ENCODE assay signal across 9 mouse cellular contexts in the genomic region with DNA sequence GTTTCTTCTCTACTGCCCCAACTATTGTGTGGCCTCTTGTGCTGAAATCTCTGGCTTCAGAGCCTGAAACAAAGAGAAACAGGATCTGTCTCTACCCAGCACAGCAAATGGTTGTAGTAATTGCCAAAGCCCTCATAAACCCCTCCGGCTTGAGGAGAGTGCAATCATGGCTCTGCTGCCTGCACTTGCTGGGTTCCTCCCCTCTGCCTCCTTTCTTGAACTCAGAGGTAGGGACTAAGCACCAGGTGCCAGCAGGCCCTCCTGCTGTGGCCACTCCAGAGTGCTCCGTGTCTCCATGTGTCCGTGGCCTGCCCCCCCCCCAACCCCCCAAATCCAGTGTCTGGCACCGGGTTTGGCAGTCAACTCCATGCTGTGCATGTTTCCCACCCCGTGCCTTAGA. TPM values are rescaled to one million over a fixed set of nuclear protein-coding genes. Genes with fewer than 3 reads are reported as not detected.
DNase-seq lines count a peak whose midpoint lies in the region; ATAC-seq and TF ChIP-seq lines count a peak whose summit lies in the region.
"Had no signal": no experiment of that assay in that cellular context is flagged by ENCODE, and none has a peak within 500 bp of the region (broad histone marks: within the 10 kb centered on the region; RNA-seq: fewer than 3 reads in every experiment).

No protein-coding gene starts in this region.

- intact Hi-C loops in gastrocnemius, postnatal 14 days (cut with DNase I; ENCODE audit: low total_unique reads) = no loop called here

- H3K4me2 ChIP-seq in embryonic facial prominence, embryonic 11.5 days (ENCODE audit: low read depth, low read length) = peak overlapping the region; percentile 7; the same call in 1 of the 2 replicates
- H3K4me2 ChIP-seq in midbrain, embryonic 13.5 days (replicated peaks) = no peak overlapping the region

- H3K27ac ChIP-seq in kidney, adult 2 months (ENCODE audit: insufficient read depth, low read depth, low read length) = peak overlapping the region; percentile 73
- peak overlapping the region; percentile 56 for H3K27ac ChIP-seq in embryonic facial prominence, embryonic 11.5 days (replicated peaks; ENCODE audit: low read depth, low read length)
- peak overlapping the region; percentile 92 for H3K27ac ChIP-seq in midbrain, embryonic 13.5 days

- DNase-seq in kidney, adult 2 months = no peak
- no peak for DNase-seq in kidney, adult 9 months
- no peak for DNase-seq in embryonic facial prominence, embryonic 11.5 days (ENCODE audit: low spot score)
- DNase-seq in forelimb bud, embryonic 11.5 days (ENCODE audit: low read depth, low spot score) = peak; percentile 58
- DNase-seq in adrenal gland, adult 2 months = no peak
- no peak for DNase-seq in gastrocnemius, postnatal 14 days
- DNase-seq: cerebellum, postnatal 36 days had no signal

- H3K27me3 ChIP-seq in kidney, adult 2 months (replicated peaks; ENCODE audit: control insufficient read depth, insufficient read depth, low read length) = no peaks in the 10 kb centered on the region
- no peaks in the 10 kb centered on the region for H3K27me3 ChIP-seq in embryonic facial prominence, embryonic 11.5 days (ENCODE audit: control insufficient read depth, insufficient read depth, low read length)
- no peaks in the 10 kb centered on the region for H3K27me3 ChIP-seq in midbrain, embryonic 13.5 days

- no peak for ATAC-seq in embryonic facial prominence, embryonic 11.5 days (replicated peaks; ENCODE audit: insufficient number of reproducible peaks, low FRiP score, low TSS enrichment, low read depth)
- ATAC-seq in midbrain, embryonic 13.5 days = peak; percentile 24
- ATAC-seq in erythroid progenitor cell, adult 5-6 weeks (replicated peaks; ENCODE audit: low FRiP score, poor library complexity, severe bottlenecking) = no peak

- TF ChIP-seq CTCF in kidney, adult 2 months (conservative IDR thresholded peaks at IDR 0.05; ENCODE audit: insufficient read depth, insufficient read length, low read depth, low read length) = no peak

- no peak for TF ChIP-seq POLR2A in kidney, adult 2 months (IDR thresholded peaks at IDR 0.05; ENCODE audit: low read depth, low read length)

- no peaks in the 10 kb centered on the region for H3K9me3 ChIP-seq in embryonic facial prominence, embryonic 11.5 days (replicated peaks; ENCODE audit: control insufficient read depth, low read length)
- no peaks in the 10 kb centered on the region for H3K9me3 ChIP-seq in midbrain, embryonic 13.5 days

- peaks cover 36% of the 10 kb centered on the region for H3K4me1 ChIP-seq in kidney, adult 2 months (ENCODE audit: control insufficient read depth, insufficient read depth, low read length)
- peaks cover 26% of the 10 kb centered on the region for H3K4me1 ChIP-seq in embryonic facial prominence, embryonic 11.5 days (ENCODE audit: control insufficient read depth, insufficient read depth, low read length)
- H3K4me1 ChIP-seq in midbrain, embryonic 13.5 days (replicated peaks) = peaks cover 60% of the 10 kb centered on the region

- WGBS in kidney, adult 2 months = 22% methylated on average over 5 of the region's 5 CpGs
- 21% methylated on average over 5 of the region's 5 CpGs for WGBS in embryonic facial prominence, embryonic 11.5 days
- 9% methylated on average over 5 of the region's 5 CpGs for WGBS in midbrain, embryonic 13.5 days

- peaks cover 2% of the 10 kb centered on the region; the same call in 1 of the 2 replicates for H3K36me3 ChIP-seq in kidney, adult 2 months (ENCODE audit: control insufficient read depth, insufficient read depth, low read length)
- peaks cover 13% of the 10 kb centered on the region for H3K36me3 ChIP-seq in embryonic facial prominence, embryonic 11.5 days (replicated peaks; ENCODE audit: control insufficient read depth, insufficient read depth, low read depth, low read length)
- peaks cover 41% of the 10 kb centered on the region for H3K36me3 ChIP-seq in midbrain, embryonic 13.5 days

- no peak overlapping the region for H3K4me3 ChIP-seq in kidney, adult 2 months (ENCODE audit: insufficient read depth, low read depth, low read length)
- no peak overlapping the region for H3K4me3 ChIP-seq in embryonic facial prominence, embryonic 11.5 days (ENCODE audit: low read depth, low read length)
- no peak overlapping the region for H3K4me3 ChIP-seq in midbrain, embryonic 13.5 days (replicated peaks)

- no peak overlapping the region; the same call in 1 of the 2 replicates for H3K9ac ChIP-seq in embryonic facial prominence, embryonic 11.5 days (replicated peaks; ENCODE audit: low read length)
- H3K9ac ChIP-seq in midbrain, embryonic 13.5 days (replicated peaks) = peak overlapping the region; percentile 55

RNA-seq across cellular contexts. Expression of a gene that starts 14.6 kb away (rescaled TPM):
- polyA plus RNA-seq in kidney, adult 2 months (2012; rRNA removed) = 15.3 and 17.7 TPM in 2 replicates
- polyA plus RNA-seq in embryonic facial prominence, embryonic 11.5 days (2014; fragmentation: Nextera tagmentation; extraction: Ambion mirVana) = 1.1 and 2.0 TPM in 2 replicates
- polyA plus RNA-seq in midbrain, embryonic 13.5 days (2015; fragmentation: Nextera tagmentation; extraction: Ambion mirVana) = 0.67 and 1.3 TPM in 2 replicates
- total RNA-seq in adrenal gland, adult 2 months (2021) = 1 to 10 TPM; 1.6 to 4.0 TPM
- 2.5 and 5.6 TPM in 2 replicates for polyA plus RNA-seq in adrenal gland, adult 2 months (2012; rRNA removed)
- not detected in 2 replicates for total RNA-seq in erythroid progenitor cell, adult 5-6 weeks (2015; ENCODE audit: low replicate concordance)
- not detected in 2 replicates for total RNA-seq in erythroid progenitor cell, adult 5-6 weeks (2017; ENCODE audit: low replicate concordance)
- total RNA-seq in gastrocnemius, postnatal 14 days (2021) = not detected

RNA-seq across cellular contexts. Expression of a gene that starts 15.0 kb away (rescaled TPM):
- 0.39 and 0.53 TPM in 2 replicates for polyA plus RNA-seq in kidney, adult 2 months (2012; rRNA removed)
- 0.18 and 0.48 TPM in 2 replicates for polyA plus RNA-seq in embryonic facial prominence, embryonic 11.5 days (2014; fragmentation: Nextera tagmentation; extraction: Ambion mirVana)
- 0.22 and 0.67 TPM in 2 replicates for polyA plus RNA-seq in midbrain, embryonic 13.5 days (2015; fragmentation: Nextera tagmentation; extraction: Ambion mirVana)
- under 1 TPM; 0.17 to 0.21 TPM for total RNA-seq in adrenal gland, adult 2 months (2021)
- polyA plus RNA-seq in adrenal gland, adult 2 months (2012; rRNA removed) = 0.49 and 1.1 TPM in 2 replicates
- not detected in 2 replicates for total RNA-seq in erythroid progenitor cell, adult 5-6 weeks (2015; ENCODE audit: low replicate concordance)
- not detected in 2 replicates for total RNA-seq in erythroid progenitor cell, adult 5-6 weeks (2017; ENCODE audit: low replicate concordance)
- total RNA-seq in gastrocnemius, postnatal 14 days (2021) = not detected

RNA-seq across cellular contexts. Expression of a gene that starts 43.3 kb away (rescaled TPM):
- polyA plus RNA-seq in kidney, adult 2 months (2012; rRNA removed) = 3.8 and 4.3 TPM in 2 replicates
- 1.8 and 1.9 TPM in 2 replicates for polyA plus RNA-seq in embryonic facial prominence, embryonic 11.5 days (2014; fragmentation: Nextera tagmentation; extraction: Ambion mirVana)
- 0.79 and 2.3 TPM in 2 replicates for polyA plus RNA-seq in midbrain, embryonic 13.5 days (2015; fragmentation: Nextera tagmentation; extraction: Ambion mirVana)
- total RNA-seq in adrenal gland, adult 2 months (2021) = 10 to 100 TPM; 22.4 to 22.9 TPM
- 17.5 and 17.6 TPM in 2 replicates for polyA plus RNA-seq in adrenal gland, adult 2 months (2012; rRNA removed)
- 4.2 TPM in 1 of 2 replicates, not detected in the other for total RNA-seq in erythroid progenitor cell, adult 5-6 weeks (2015; ENCODE audit: low replicate concordance)
- 8.1 TPM in 1 of 2 replicates, not detected in the other for total RNA-seq in erythroid progenitor cell, adult 5-6 weeks (2017; ENCODE audit: low replicate concordance)
- 10 to 100 TPM in 1 of 2 experiments, 1 to 10 TPM in 1; 4.0 to 15.3 TPM for total RNA-seq in gastrocnemius, postnatal 14 days (2021)
